Mouse (Mus musculus) intestine, postnatal 0 days (tissue): ENCODE data around the gene Kif13a. TPM values are rescaled to one million over a fixed set of nuclear protein-coding genes. Genes with fewer than 3 reads are reported as not detected.
A peak's percentile ranks its signal among the peaks of the same experiment; 100 is the strongest.

Experiments
- ATAC-seq: fragments of 200-750 bp; cut with Nextera tagmentation; 2 replicates; pipeline ENCODE4 v1.8.0; 2017; ENCODE audit warnings: mild to moderate bottlenecking, moderate TSS enrichment, moderate library complexity
- H3K27ac ChIP-seq: fragments of 300-500 bp; sonication (generic); 2 replicates; pipeline ENCODE4 v1.5.1; 2014; ENCODE audit warnings: mild to moderate bottlenecking, low read depth, low read length, moderate library complexity
- H3K27me3 ChIP-seq: fragments of 300-500 bp; sonication (generic); replicated peaks from 2 replicates; pipeline ENCODE4 v1.6.1; 2014; ENCODE audit warnings: low read length, mixed read lengths; ENCODE audit not compliant: control insufficient read depth, insufficient read depth
- H3K36me3 ChIP-seq: fragments of 300-500 bp; sonication (generic); 2 replicates; pipeline ENCODE4 v1.6.1; 2014; ENCODE audit warnings: mild to moderate bottlenecking, moderate library complexity; ENCODE audit not compliant: control insufficient read depth, insufficient read depth
- H3K4me1 ChIP-seq: fragments of 300-500 bp; sonication (generic); replicated peaks from 2 replicates; pipeline ENCODE4 v1.6.1; 2014; ENCODE audit warnings: antibody characterized with exemption, low read length, mixed read lengths; ENCODE audit not compliant: control insufficient read depth, insufficient read depth
- H3K4me2 ChIP-seq: fragments of 300-500 bp; sonication (generic); replicated peaks from 2 replicates; pipeline ENCODE4 v1.6.1; 2014; ENCODE audit warnings: low read depth, mild to moderate bottlenecking, moderate library complexity
- H3K4me3 ChIP-seq: fragments of 300-500 bp; sonication (generic); 2 replicates; pipeline ENCODE4 v1.5.1; 2014; ENCODE audit warnings: low read depth, low read length
- H3K9ac ChIP-seq: fragments of 300-500 bp; sonication (generic); 2 replicates; pipeline ENCODE4 v1.6.1; 2014; ENCODE audit warnings: mild to moderate bottlenecking, low read depth, low read length
- H3K9me3 ChIP-seq: fragments of 300-500 bp; sonication (generic); 2 replicates; pipeline ENCODE4 v1.6.1; 2016; ENCODE audit warnings: mixed run types; ENCODE audit not compliant: control insufficient read depth
- CTCF ChIP-seq: sonication (generic); IDR thresholded peaks from 2 replicates; pipeline ENCODE4 v1.5.1; 2016; ENCODE audit warnings: low read depth, mild to moderate bottlenecking, control low read depth, antibody characterized with exemption, moderate library complexity
- WGBS: fragments of 180-500 bp; shearing (Covaris S2); extraction: QIAGEN DNeasy Blood & Tissue Kit; methylation state at CpG from one replicate; pipeline ENCODE4 v1.1.7; 2014; 5-methylcytosine and 5-hydroxymethylcytosine counted together
- polyA plus RNA-seq: library from polyadenylated mRNA; unstranded; fragments of >200 nt; fragmentation: Nextera tagmentation; extraction: Ambion mirVana; gene quantifications from 2 replicates; pipeline ENCODE4 v1.2.1, GENCODE M21; 2015

The Kif13a gene
- polyA plus RNA-seq, 1 experiment from 2014 or later, result 11.3 TPM

DNA sequence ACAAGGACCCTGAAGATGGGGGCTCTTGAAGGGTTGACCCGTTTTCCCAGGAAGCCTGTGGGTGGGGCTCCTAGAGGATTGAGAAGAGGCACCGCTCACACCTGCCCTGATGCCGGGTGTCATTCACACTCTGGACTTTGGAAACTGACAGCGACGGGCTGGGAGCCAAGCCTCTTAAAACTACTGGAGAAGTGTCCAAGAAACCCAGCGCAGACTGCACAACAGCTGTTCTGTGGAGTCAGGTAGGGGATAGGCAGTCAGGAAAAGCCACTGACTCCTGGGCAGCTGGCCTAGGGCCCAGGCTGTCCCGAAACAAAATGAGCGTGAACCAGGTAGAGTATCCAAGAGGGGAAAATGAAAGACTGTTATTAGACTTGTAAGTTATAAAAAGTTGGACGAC is 111.3 kb downstream of the Kif13a start:
- TF ChIP-seq CTCF, result no peak
- no peak overlapping the region for H3K4me2 ChIP-seq
- no peak overlapping the region; the same call in 1 of the 2 replicates for H3K27ac ChIP-seq
- no peak overlapping the region for H3K4me3 ChIP-seq
- no peak for ATAC-seq
- no peak overlapping the region for H3K9ac ChIP-seq
- H3K9me3 ChIP-seq, result no peaks in the 10 kb centered on the region
- WGBS, result 44% methylated on average over 9 of the region's 9 CpGs
- no peaks in the 10 kb centered on the region for H3K27me3 ChIP-seq
- H3K36me3 ChIP-seq, result peaks cover 36% of the 10 kb centered on the region
- H3K4me1 ChIP-seq, result no peaks in the 10 kb centered on the region

DNA sequence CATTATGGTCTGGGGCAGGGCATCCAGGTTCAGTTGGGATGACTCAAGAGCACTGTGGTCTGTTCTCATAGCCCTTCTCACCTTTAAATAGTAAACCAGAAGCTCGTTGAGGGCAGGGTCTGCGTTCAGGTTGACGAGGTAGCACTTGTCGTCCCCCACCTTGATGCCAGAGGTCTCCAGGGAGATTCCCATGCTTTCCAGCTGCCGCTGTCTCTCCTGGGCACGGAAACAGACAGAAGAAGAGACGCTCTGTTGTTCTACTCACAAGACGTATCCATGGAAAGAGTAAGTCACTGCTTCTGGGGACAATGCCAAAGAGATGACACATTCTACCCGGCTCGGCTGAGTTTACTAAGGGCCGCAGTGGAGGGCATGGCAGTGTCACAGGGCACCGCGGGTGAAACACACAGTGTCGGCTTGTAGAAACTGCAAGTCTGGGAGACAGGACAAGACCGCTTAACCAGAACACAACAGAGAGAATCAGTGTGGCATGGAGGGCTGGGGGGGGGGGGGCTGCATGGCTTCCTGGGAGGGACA is 117.0 kb downstream of the Kif13a start:
- Histone ChIP-seq H3K9me3 (no peaks in the 10 kb centered on the region), H3K4me3 (no peak overlapping the region), H3K4me1 (no peaks in the 10 kb centered on the region), H3K27me3 (no peaks in the 10 kb centered on the region), H3K27ac (no peak overlapping the region), H3K4me2 (no peak overlapping the region), H3K36me3 (peaks cover 61% of the 10 kb centered on the region), H3K9ac (no peak overlapping the region)
- TF ChIP-seq CTCF, result no peak
- 93% methylated on average over 15 of the region's 15 CpGs for WGBS
- no peak for ATAC-seq

DNA sequence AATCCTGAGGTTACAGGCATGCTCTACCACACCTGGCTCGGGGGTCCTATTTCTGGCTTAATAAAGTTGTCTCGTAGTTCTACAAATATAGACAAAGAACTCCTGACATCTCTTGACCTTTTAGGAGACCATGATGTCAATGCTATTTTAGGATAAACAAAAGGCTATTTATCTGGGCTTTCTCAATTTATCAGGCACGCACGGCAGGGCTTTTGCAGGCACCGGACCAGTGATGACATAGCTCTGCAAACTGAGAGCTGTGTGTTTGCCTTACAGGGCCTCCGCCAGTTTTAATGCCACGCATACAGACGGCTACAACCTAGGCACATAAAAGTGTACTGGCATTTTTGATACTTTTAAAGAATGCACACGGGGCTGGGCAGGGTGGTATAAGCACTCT is 118.0 kb downstream of the Kif13a start:
- Histone ChIP-seq H3K27ac (no peak overlapping the region), H3K4me3 (no peak overlapping the region), H3K9me3 (no peaks in the 10 kb centered on the region), H3K4me2 (no peak overlapping the region), H3K36me3 (peaks cover 67% of the 10 kb centered on the region), H3K27me3 (no peaks in the 10 kb centered on the region), H3K9ac (no peak overlapping the region), H3K4me1 (no peaks in the 10 kb centered on the region)
- WGBS, result 74% methylated on average over 9 of the region's 9 CpGs
- no peak for TF ChIP-seq CTCF
- no peak for ATAC-seq

DNA sequence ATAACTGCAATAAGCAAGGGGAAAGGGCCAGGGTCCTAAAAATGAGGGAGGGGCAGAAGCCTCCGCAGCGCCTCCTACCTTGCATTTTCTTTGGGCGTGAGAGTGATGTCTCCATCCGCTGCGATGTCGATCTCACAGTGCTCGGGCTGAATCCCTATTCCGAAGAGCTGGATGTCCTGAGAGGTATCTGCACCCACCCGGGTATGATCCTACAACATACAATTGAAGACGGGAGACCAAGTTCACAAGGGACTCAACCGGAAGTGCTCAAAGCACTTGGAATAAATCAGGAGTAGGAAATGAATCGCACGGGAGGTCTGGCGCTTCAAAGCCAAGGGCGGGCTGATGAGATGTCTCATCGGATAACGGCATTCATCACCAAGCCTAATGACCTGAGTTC is 119.1 kb downstream of the Kif13a start:
- Histone ChIP-seq H3K4me1 (no peaks in the 10 kb centered on the region), H3K36me3 (peaks cover 63% of the 10 kb centered on the region), H3K27ac (no peak overlapping the region), H3K4me2 (no peak overlapping the region), H3K4me3 (no peak overlapping the region), H3K27me3 (no peaks in the 10 kb centered on the region), H3K9me3 (no peaks in the 10 kb centered on the region), H3K9ac (no peak overlapping the region)
- no peak for ATAC-seq
- 98% methylated on average over 17 of the region's 17 CpGs for WGBS
- no peak for TF ChIP-seq CTCF

DNA sequence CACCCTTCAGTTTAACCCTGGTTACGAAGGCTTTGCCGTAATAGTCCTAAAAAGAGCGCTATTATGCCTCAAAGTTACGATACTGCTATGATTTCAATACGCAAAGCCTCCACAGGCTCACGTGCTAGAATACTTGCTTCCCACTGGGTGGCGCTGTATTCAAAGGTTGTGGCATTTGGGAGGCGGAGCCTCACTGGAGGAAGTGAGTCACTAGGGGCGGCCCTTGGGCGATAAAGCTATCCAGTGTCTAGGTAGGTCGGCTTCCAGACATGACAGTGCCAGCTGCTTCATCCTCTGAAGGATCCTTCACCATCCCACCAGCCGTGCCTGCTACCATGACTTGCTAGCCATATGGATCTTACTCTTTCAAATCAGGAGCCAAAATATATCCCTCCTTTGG is 119.6 kb downstream of the Kif13a start:
- H3K36me3 ChIP-seq, result peaks cover 59% of the 10 kb centered on the region
- WGBS, result 90% methylated on average over 12 of the region's 12 CpGs
- peak; percentile 76 for TF ChIP-seq CTCF

DNA sequence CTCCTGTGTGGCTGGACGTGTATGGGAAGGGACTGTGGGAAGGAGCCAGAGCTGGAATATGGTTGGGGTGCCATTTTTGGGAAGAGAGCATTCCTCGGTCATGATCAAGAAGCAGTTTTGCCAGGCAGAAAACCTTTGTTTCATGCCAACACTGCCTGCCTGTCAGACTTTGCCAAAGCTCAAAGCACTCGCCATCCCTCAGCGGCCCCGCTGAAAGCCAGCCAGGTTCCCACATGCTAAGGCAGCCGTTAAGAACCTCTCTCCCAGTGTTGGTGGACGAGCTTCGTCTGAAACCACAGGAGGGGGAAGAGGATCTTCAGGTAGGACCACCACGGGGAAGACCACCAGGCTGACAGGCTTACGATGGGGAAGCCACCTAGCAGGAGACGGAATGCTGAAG is 121.8 kb downstream of the Kif13a start:
- H3K36me3 ChIP-seq, result peaks cover 40% of the 10 kb centered on the region
- TF ChIP-seq CTCF, result no peak
- no peak overlapping the region for H3K9ac ChIP-seq
- H3K4me1 ChIP-seq, result no peaks in the 10 kb centered on the region
- no peaks in the 10 kb centered on the region for H3K27me3 ChIP-seq
- H3K4me2 ChIP-seq, result no peak overlapping the region
- no peak for ATAC-seq
- no peak overlapping the region for H3K27ac ChIP-seq
- no peak overlapping the region for H3K4me3 ChIP-seq
- 92% methylated on average over 11 of the region's 11 CpGs for WGBS
- no peaks in the 10 kb centered on the region for H3K9me3 ChIP-seq

More for the DNA sequence above, 119.6 kb downstream of the Kif13a start:
- Histone ChIP-seq H3K4me3 (no peak overlapping the region), H3K27me3 (no peaks in the 10 kb centered on the region), H3K9ac (no peak overlapping the region), H3K4me2 (no peak overlapping the region), H3K9me3 (no peaks in the 10 kb centered on the region), H3K27ac (no peak overlapping the region), H3K4me1 (no peaks in the 10 kb centered on the region)
- no peak for ATAC-seq

DNA sequence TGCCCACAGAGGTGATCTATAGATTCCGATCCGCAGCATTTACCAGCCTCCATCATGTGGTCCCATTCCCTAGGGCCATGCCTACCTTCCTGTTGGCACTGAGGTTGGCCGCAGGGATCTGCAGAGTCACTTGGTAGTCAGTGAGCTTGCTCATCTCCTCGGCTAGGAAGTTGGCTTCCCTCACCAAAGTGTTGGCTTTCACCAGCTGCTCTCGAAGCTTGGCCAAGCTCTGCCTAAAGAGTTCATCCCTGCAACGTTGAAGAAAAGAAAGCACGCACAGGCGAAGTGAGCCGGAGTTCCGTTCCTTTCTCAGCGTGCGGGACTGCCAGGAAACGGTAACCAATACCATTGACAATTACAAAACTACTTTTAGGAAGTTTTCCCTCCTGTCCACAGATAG is 128.5 kb downstream of the Kif13a start:
- Histone ChIP-seq H3K9ac (no peak overlapping the region), H3K4me3 (no peak overlapping the region), H3K27ac (no peak overlapping the region), H3K27me3 (no peaks in the 10 kb centered on the region), H3K36me3 (peaks cover 33% of the 10 kb centered on the region), H3K4me2 (no peak overlapping the region), H3K4me1 (no peaks in the 10 kb centered on the region), H3K9me3 (no peaks in the 10 kb centered on the region)
- TF ChIP-seq CTCF, result no peak
- ATAC-seq, result no peak
- 94% methylated on average over 13 of the region's 13 CpGs for WGBS
